Mouse (Mus musculus) neural tube, embryonic 11.5 days (tissue): ENCODE data around the gene Pa2g4. TPM values are rescaled to one million over a fixed set of nuclear protein-coding genes. Genes with fewer than 3 reads are reported as not detected.

Experiments
- ATAC-seq: fragments of 200-750 bp; cut with Nextera tagmentation; 2 replicates; pipeline ENCODE4 v1.8.0; 2017; ENCODE audit warnings: moderate number of reproducible peaks, mild to moderate bottlenecking, moderate TSS enrichment, moderate library complexity; ENCODE audit not compliant: insufficient read depth, low FRiP score, low TSS enrichment
- DNase-seq: peaks from one replicate; pipeline ENCODE4 v3.0.0-alpha.2; 2015; ENCODE audit warnings: low spot score
- H3K27ac ChIP-seq: fragments of 300-500 bp; sonication (generic); 2 replicates; pipeline ENCODE4 v1.5.1; 2014; ENCODE audit warnings: low read depth, mild to moderate bottlenecking, low read length
- H3K27me3 ChIP-seq: fragments of 300-500 bp; sonication (generic); 2 replicates; pipeline ENCODE4 v1.6.1; 2014; ENCODE audit warnings: mild to moderate bottlenecking, low read length, mixed read lengths; ENCODE audit not compliant: control insufficient read depth, insufficient read depth
- H3K36me3 ChIP-seq: fragments of 300-500 bp; sonication (generic); 2 replicates; pipeline ENCODE4 v1.6.1; 2014; ENCODE audit warnings: mild to moderate bottlenecking, low read length, moderate library complexity, mixed read lengths; ENCODE audit not compliant: control insufficient read depth, insufficient read depth
- H3K4me1 ChIP-seq: fragments of 300-500 bp; sonication (generic); 2 replicates; pipeline ENCODE4 v1.6.1; 2014; ENCODE audit warnings: low read length, mixed read lengths; ENCODE audit not compliant: control insufficient read depth, insufficient read depth
- H3K4me2 ChIP-seq: fragments of 300-500 bp; sonication (generic); 2 replicates; pipeline ENCODE4 v1.6.1; 2014; ENCODE audit warnings: low read depth, mild to moderate bottlenecking, moderate library complexity
- H3K4me3 ChIP-seq: fragments of 300-500 bp; sonication (generic); 2 replicates; pipeline ENCODE4 v1.5.1; 2014; ENCODE audit warnings: low read depth, low read length
- H3K9ac ChIP-seq: fragments of 300-500 bp; sonication (generic); 2 replicates; pipeline ENCODE4 v1.6.1; 2014; ENCODE audit warnings: mild to moderate bottlenecking, low read length
- H3K9me3 ChIP-seq: fragments of 300-500 bp; sonication (generic); 2 replicates; pipeline ENCODE4 v1.6.1; 2016; ENCODE audit warnings: low read length; ENCODE audit not compliant: control insufficient read depth
- WGBS: fragments of 180-500 bp; shearing (Covaris S2); extraction: QIAGEN DNeasy Blood & Tissue Kit; methylation state at CpG from one replicate; pipeline ENCODE4 v1.1.7; 2014; 5-methylcytosine and 5-hydroxymethylcytosine counted together
- polyA plus RNA-seq: library from polyadenylated mRNA; unstranded; fragments of >200 nt; fragmentation: Nextera tagmentation; extraction: Ambion mirVana; gene quantifications from 2 replicates; pipeline ENCODE4 v1.2.1, GENCODE M21; 2014

The Pa2g4 gene
- polyA plus RNA-seq, 1 experiment from 2014 or later = 251 TPM

GRCm38 (mm10) chr10:128598476-128598875 lies 32.7 kb upstream of the Pa2g4 start:
- ATAC-seq (no peak), DNase-seq (no peak)
- Histone ChIP-seq H3K9ac (no peak overlapping the region), H3K9me3 (no peaks in the 10 kb centered on the region), H3K36me3 (no peaks in the 10 kb centered on the region), H3K4me1 (no peaks in the 10 kb centered on the region), H3K4me2 (no peak overlapping the region), H3K27ac (no peak overlapping the region), H3K4me3 (no peak overlapping the region), H3K27me3 (no peaks in the 10 kb centered on the region)
- 76% methylated on average over 2 of the region's 2 CpGs for WGBS

GRCm38 (mm10) chr10:128592797-128593196 lies 27.0 kb upstream of the Pa2g4 start:
- no peak for ATAC-seq

GRCm38 (mm10) chr10:128591436-128591835 lies 25.6 kb upstream of the Pa2g4 start:
- H3K27me3 ChIP-seq = peaks cover 25% of the 10 kb centered on the region
- ATAC-seq = no peak
- H3K27ac ChIP-seq = no peak overlapping the region
- H3K36me3 ChIP-seq = no peaks in the 10 kb centered on the region
- no peak for DNase-seq
- WGBS = 90% methylated on average over 6 of the region's 6 CpGs
- no peak overlapping the region for H3K4me3 ChIP-seq
- no peaks in the 10 kb centered on the region for H3K9me3 ChIP-seq
- no peak overlapping the region for H3K4me2 ChIP-seq
- H3K9ac ChIP-seq = no peak overlapping the region
- H3K4me1 ChIP-seq = no peaks in the 10 kb centered on the region

More at GRCm38 (mm10) chr10:128592797-128593196, 27.0 kb upstream of the Pa2g4 start:
- WGBS = 74% methylated on average over 5 of the region's 5 CpGs
- Histone ChIP-seq H3K4me3 (no peak overlapping the region), H3K27me3 (peaks cover 19% of the 10 kb centered on the region), H3K9me3 (no peaks in the 10 kb centered on the region), H3K9ac (no peak overlapping the region), H3K36me3 (no peaks in the 10 kb centered on the region), H3K27ac (no peak overlapping the region), H3K4me2 (no peak overlapping the region), H3K4me1 (no peaks in the 10 kb centered on the region)
- no peak for DNase-seq

- Histone ChIP-seq H3K9me3 (no peaks in the 10 kb centered on the region), H3K27ac (no peak overlapping the region), H3K27me3 (peaks cover 26% of the 10 kb centered on the region), H3K4me3 (peak overlapping the region; percentile 63), H3K9ac (peak overlapping the region; percentile 53), H3K36me3 (no peaks in the 10 kb centered on the region), H3K4me1 (no peaks in the 10 kb centered on the region), H3K4me2 (peak overlapping the region; percentile 97)
- DNase-seq = peak; percentile 81
- ATAC-seq = peak; percentile 66
- WGBS = under 1% methylated on average over 33 of the region's 43 CpGs
Observed at GRCm38 (mm10) chr10:128590193-128590690, 24.5 kb upstream of the Pa2g4 start.

- peaks cover 26% of the 10 kb centered on the region for H3K27me3 ChIP-seq
- H3K36me3 ChIP-seq = no peaks in the 10 kb centered on the region
- peak within 1 kb of the TSS; percentile 97 for H3K4me2 ChIP-seq
- no peaks in the 10 kb centered on the region for H3K9me3 ChIP-seq
- peak; percentile 35 for ATAC-seq
- no peak within 1 kb of the TSS for H3K27ac ChIP-seq
- 0% methylated on average over 43 of the region's 43 CpGs for WGBS
- peak within 1 kb of the TSS; percentile 63 for H3K4me3 ChIP-seq
- H3K4me1 ChIP-seq = no peaks in the 10 kb centered on the region
- peak within 1 kb of the TSS; percentile 53 for H3K9ac ChIP-seq
- DNase-seq = peak; percentile 64
Observed at GRCm38 (mm10) chr10:128589464-128590192, 23.8 kb upstream of the Pa2g4 start, which contains the start of gene Erbb3. TSS of gene Erbb3 (minus strand) at chr10:128589652.

GRCm38 (mm10) chr10:128588775-128589463 lies 23.1 kb upstream of the Pa2g4 start:
- Histone ChIP-seq H3K4me3 (peak overlapping the region; percentile 63), H3K9me3 (no peaks in the 10 kb centered on the region), H3K4me2 (peak overlapping the region; percentile 97), H3K4me1 (no peaks in the 10 kb centered on the region), H3K9ac (peak overlapping the region; percentile 20), H3K27me3 (peaks cover 28% of the 10 kb centered on the region), H3K36me3 (no peaks in the 10 kb centered on the region), H3K27ac (no peak overlapping the region)
- 2% methylated on average over 23 of the region's 23 CpGs for WGBS
- DNase-seq (no peak), ATAC-seq (no peak)

GRCm38 (mm10) chr10:128588136-128588535 lies 22.3 kb upstream of the Pa2g4 start:
- Histone ChIP-seq H3K9ac (no peak overlapping the region), H3K27me3 (peaks cover 28% of the 10 kb centered on the region), H3K36me3 (no peaks in the 10 kb centered on the region), H3K9me3 (no peaks in the 10 kb centered on the region), H3K27ac (no peak overlapping the region), H3K4me3 (0 out of 2 replicates have a peak overlapping the region, but pooled peaks have one; percentile 4), H3K4me1 (no peaks in the 10 kb centered on the region), H3K4me2 (peak overlapping the region; percentile 16; the same call in 1 of the 2 replicates)
- ATAC-seq = no peak
- no peak for DNase-seq
- WGBS = 46% methylated on average over 1 of the region's 1 CpGs

GRCm38 (mm10) chr10:128587697-128588096 lies 21.9 kb upstream of the Pa2g4 start:
- H3K4me1 ChIP-seq = no peaks in the 10 kb centered on the region
- no peak overlapping the region; the same call in 1 of the 2 replicates for H3K9ac ChIP-seq
- DNase-seq = no peak
- H3K27ac ChIP-seq = no peak overlapping the region
- H3K4me2 ChIP-seq = peak overlapping the region; percentile 16; the same call in 1 of the 2 replicates
- peaks cover 28% of the 10 kb centered on the region for H3K27me3 ChIP-seq
- H3K4me3 ChIP-seq = 0 out of 2 replicates have a peak overlapping the region, but pooled peaks have one; percentile 4
- H3K36me3 ChIP-seq = no peaks in the 10 kb centered on the region
- no peak for ATAC-seq
- WGBS = 58% methylated on average over 8 of the region's 8 CpGs
- H3K9me3 ChIP-seq = no peaks in the 10 kb centered on the region
